Mouse (Mus musculus) forebrain, embryonic 16.5 days (tissue): Measurements from ENCODE around the gene Tbl1xr1. TPM values are rescaled to one million over a fixed set of nuclear protein-coding genes. Genes with fewer than 3 reads are reported as not detected.

ENCODE experiments used
- ATAC-seq: fragments of 200-750 bp; cut with Nextera tagmentation; 2 replicates; pipeline ENCODE4 v1.8.0; 2017; ENCODE audit warnings: mild to moderate bottlenecking, moderate library complexity
- H3K27ac ChIP-seq: fragments of 300-500 bp; sonication (generic); 2 replicates; pipeline ENCODE4 v1.5.1; 2014; ENCODE audit warnings: low read length, control low read depth
- H3K27me3 ChIP-seq: fragments of 300-500 bp; sonication (generic); replicated peaks from 2 replicates; pipeline ENCODE4 v1.6.1; 2014; ENCODE audit warnings: low read length; ENCODE audit not compliant: control insufficient read depth, insufficient read depth
- H3K36me3 ChIP-seq: fragments of 300-500 bp; sonication (generic); 2 replicates; pipeline ENCODE4 v1.6.1; 2014; ENCODE audit not compliant: control insufficient read depth, insufficient read depth
- H3K4me1 ChIP-seq: fragments of 300-500 bp; sonication (generic); replicated peaks from 2 replicates; pipeline ENCODE4 v1.6.1; 2014; ENCODE audit warnings: low read length; ENCODE audit not compliant: control insufficient read depth, insufficient read depth
- H3K4me2 ChIP-seq: fragments of 300-500 bp; sonication (generic); 2 replicates; pipeline ENCODE4 v1.6.1; 2014; ENCODE audit warnings: mild to moderate bottlenecking, low read length, control low read depth
- H3K4me3 ChIP-seq: fragments of 300-500 bp; sonication (generic); replicated peaks from 2 replicates; pipeline ENCODE4 v1.5.1; 2014; ENCODE audit warnings: mild to moderate bottlenecking, low read length, control low read depth
- H3K9ac ChIP-seq: fragments of 300-500 bp; sonication (generic); replicated peaks from 2 replicates; pipeline ENCODE4 v1.6.1; 2014; ENCODE audit warnings: low read depth, low read length, control low read depth
- H3K9me3 ChIP-seq: fragments of 300-500 bp; sonication (generic); 2 replicates; pipeline ENCODE4 v1.6.1; 2016; ENCODE audit warnings: low read length; ENCODE audit not compliant: control insufficient read depth
- WGBS: fragments of 180-500 bp; shearing (Covaris S2); extraction: QIAGEN DNeasy Blood & Tissue Kit; methylation state at CpG from one replicate; pipeline ENCODE4 v1.1.7; 2014; 5-methylcytosine and 5-hydroxymethylcytosine counted together
- polyA plus RNA-seq: library from polyadenylated mRNA; unstranded; fragments of >200 nt; fragmentation: Nextera tagmentation; extraction: Ambion mirVana; gene quantifications from 2 replicates; pipeline ENCODE4 v1.2.1, GENCODE M21; 2015

Tbl1xr1 gene
- polyA plus RNA-seq, 1 experiment from 2014 or later: 25.1 TPM

DNA sequence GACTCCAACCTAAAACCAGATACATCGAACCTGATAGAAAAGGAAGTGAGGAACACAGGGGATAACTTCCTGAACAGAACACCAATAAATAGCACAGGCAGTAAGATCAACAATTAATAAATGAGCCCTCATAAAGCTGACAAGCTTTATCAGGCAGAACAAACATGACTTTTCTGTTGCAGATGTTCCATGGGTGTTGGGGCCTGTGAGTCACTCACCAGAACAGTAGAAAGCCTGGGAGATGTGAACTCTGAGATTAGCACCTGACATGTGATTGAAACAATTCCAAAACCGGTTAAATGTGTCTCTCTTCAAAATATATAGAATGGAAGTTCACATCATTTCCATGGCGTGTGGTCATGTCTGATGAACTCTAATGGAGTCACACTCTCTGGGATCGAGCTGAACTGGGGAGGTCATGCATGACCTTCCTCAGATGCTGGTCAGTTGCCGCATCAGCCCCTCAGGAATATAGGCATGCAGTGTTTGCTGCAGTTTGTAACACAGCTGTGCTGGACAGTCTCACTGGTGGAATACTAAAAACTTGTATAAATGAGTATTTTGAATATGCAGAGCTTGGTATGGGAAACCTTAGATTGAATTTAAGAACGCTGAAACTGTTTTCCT, 72.0 kb downstream of the Tbl1xr1 start:
- Histone ChIP-seq H3K4me1 (no peaks in the 10 kb centered on the region), H3K27ac (no peak overlapping the region), H3K36me3 (no peaks in the 10 kb centered on the region), H3K9ac (no peak overlapping the region), H3K4me3 (no peak overlapping the region), H3K9me3 (no peaks in the 10 kb centered on the region), H3K4me2 (no peak overlapping the region), H3K27me3 (no peaks in the 10 kb centered on the region)
- WGBS: 94% methylated on average over 6 of the region's 6 CpGs
- no peak for ATAC-seq

DNA sequence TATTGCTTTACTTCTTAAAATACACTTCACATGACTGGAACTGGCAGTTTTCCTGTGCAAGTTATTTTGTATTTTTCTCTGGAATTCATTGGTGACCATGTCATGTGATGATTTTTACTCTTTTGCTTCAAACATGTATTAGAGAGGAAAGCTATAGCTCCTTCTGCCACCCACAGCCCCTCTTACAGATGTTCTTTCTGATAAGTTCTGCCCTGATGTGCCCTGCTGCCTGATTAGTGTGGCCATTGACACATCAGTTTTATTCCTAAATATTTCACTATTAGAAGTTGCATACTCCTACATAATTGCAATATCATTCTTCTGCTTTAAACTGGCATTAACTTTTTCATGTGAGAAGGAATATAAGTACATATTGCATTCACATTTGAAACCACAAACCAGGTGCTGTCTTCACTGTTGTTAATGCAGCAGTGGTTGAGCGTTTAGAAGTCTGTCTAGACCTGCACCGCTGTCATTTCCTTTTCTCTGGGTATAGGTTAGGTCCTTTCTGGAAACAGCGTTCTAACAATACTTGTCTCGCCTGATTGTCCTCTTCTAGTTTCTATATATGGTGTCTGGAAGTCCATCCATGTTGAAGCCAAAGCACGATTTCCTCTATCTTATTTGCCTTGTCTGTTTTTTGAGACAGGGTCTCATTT, 74.5 kb downstream of the Tbl1xr1 start:
- ATAC-seq: no peak
- 96% methylated on average over 5 of the region's 5 CpGs for WGBS
- H3K4me3 ChIP-seq: no peak overlapping the region

DNA sequence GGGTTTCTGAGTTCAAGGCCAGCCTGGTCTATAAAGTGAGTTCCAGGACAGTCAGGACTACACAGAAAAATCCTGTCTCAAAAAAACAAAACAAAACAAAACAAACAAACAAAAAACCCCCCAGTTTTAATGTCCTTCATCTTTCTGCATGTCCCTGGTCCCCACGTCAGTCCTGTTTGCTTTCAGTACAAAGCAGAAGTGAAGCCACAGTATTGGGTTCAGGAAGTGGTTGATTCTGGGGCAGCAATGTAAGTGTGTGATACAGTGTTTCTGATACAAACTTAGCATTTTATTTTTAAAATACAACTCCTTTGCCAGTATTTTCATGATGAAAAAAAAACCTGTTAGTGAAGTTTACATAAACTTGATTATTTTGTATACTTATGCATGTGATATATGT, 76.3 kb downstream of the Tbl1xr1 start:
- 94% methylated on average over 1 of the region's 1 CpGs for WGBS

More for the DNA sequence above, 74.5 kb downstream of the Tbl1xr1 start:
- no peaks in the 10 kb centered on the region for H3K9me3 ChIP-seq
- H3K4me2 ChIP-seq: no peak overlapping the region
- H3K9ac ChIP-seq: no peak overlapping the region
- no peaks in the 10 kb centered on the region for H3K36me3 ChIP-seq
- H3K4me1 ChIP-seq: no peaks in the 10 kb centered on the region
- no peak overlapping the region for H3K27ac ChIP-seq
- H3K27me3 ChIP-seq: no peaks in the 10 kb centered on the region

DNA sequence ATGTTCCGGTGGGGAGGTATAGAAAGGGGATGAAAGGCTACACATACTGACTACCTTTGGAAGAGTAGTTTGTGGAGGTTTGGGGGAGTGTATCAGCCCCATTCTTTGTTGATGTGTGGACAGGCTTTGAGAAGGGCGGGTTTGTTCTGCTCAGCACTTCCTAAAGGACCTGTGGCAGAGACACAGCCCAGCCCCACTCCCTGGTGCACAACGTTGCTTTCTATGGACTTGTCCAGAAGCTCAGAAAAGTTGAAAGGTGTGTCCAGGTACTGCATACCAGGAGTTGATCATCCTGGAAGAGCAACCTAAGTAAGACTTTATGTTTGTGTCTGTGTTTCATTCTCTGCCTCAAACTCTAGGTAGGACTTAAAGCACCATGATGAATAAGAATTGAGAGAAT, 78.1 kb downstream of the Tbl1xr1 start:
- WGBS: 77% methylated on average over 3 of the region's 3 CpGs
- ATAC-seq: no peak
- H3K27ac ChIP-seq: no peak overlapping the region

More for the DNA sequence above, 76.3 kb downstream of the Tbl1xr1 start:
- no peaks in the 10 kb centered on the region for H3K4me1 ChIP-seq
- H3K4me3 ChIP-seq: no peak overlapping the region
- H3K9ac ChIP-seq: no peak overlapping the region
- no peak overlapping the region for H3K27ac ChIP-seq
- no peaks in the 10 kb centered on the region for H3K27me3 ChIP-seq
- no peaks in the 10 kb centered on the region for H3K36me3 ChIP-seq
- H3K9me3 ChIP-seq: 0 out of 2 replicates have a peak, but pooled peaks cover 2% of the 10 kb centered on the region
- no peak for ATAC-seq
- no peak overlapping the region for H3K4me2 ChIP-seq

DNA sequence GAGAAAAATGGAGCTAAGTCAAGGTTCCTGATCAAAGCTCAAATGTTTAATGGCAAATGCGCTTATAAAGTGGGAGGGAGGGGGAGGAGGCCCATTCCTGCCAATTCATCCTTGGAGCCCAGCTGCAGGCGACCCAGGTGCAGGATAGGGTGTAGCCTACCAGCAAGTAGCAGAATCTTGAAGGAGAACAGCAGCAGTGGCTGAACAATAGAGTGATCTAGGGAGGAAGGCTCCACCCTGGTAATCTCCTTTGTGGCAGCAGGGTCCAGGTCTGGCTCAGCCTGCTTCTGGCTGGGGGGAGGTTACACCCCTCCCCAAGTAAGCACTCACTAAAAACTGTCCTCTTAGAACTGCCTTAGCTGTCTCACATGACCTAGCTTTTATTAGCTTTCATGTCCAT, 79.9 kb downstream of the Tbl1xr1 start:
- 51% methylated on average over 2 of the region's 2 CpGs for WGBS
- no peak overlapping the region for H3K4me3 ChIP-seq
- H3K9ac ChIP-seq: no peak overlapping the region
- H3K27ac ChIP-seq: no peak overlapping the region
- H3K9me3 ChIP-seq: 0 out of 2 replicates have a peak, but pooled peaks cover 2% of the 10 kb centered on the region
- no peak overlapping the region for H3K4me2 ChIP-seq
- no peaks in the 10 kb centered on the region for H3K4me1 ChIP-seq
- ATAC-seq: no peak
- no peaks in the 10 kb centered on the region for H3K36me3 ChIP-seq
- no peaks in the 10 kb centered on the region for H3K27me3 ChIP-seq

More for the DNA sequence above, 78.1 kb downstream of the Tbl1xr1 start:
- Histone ChIP-seq H3K4me1 (no peaks in the 10 kb centered on the region), H3K4me3 (no peak overlapping the region), H3K36me3 (no peaks in the 10 kb centered on the region), H3K9ac (no peak overlapping the region), H3K4me2 (no peak overlapping the region), H3K27me3 (no peaks in the 10 kb centered on the region), H3K9me3 (0 out of 2 replicates have a peak, but pooled peaks cover 2% of the 10 kb centered on the region)

DNA sequence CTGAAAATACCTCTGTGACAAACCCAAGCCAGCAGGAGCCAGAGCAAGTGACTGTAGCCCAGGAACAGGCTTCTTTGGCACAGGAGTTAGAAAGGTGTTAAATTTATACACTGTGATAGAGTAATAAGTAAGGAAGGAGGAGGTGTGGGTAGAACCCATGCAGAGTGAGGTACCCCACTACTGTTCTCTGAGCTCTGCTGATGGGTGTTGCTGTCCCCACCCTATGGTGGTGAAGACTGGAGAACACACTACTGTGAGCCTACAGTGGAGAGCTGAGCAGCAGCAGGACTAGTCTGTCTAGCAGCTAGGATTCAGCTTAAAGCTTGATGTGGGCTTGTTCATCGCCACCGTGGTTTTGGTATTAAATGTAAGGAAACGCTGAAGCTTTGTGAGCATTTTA, 86.5 kb downstream of the Tbl1xr1 start:
- H3K9ac ChIP-seq: no peak overlapping the region
- WGBS: 91% methylated on average over 3 of the region's 3 CpGs
- H3K4me2 ChIP-seq: no peak overlapping the region
- H3K4me3 ChIP-seq: no peak overlapping the region
- no peak overlapping the region for H3K27ac ChIP-seq
- H3K9me3 ChIP-seq: no peaks in the 10 kb centered on the region
- ATAC-seq: no peak
- no peaks in the 10 kb centered on the region for H3K27me3 ChIP-seq
- H3K4me1 ChIP-seq: no peaks in the 10 kb centered on the region
- H3K36me3 ChIP-seq: no peaks in the 10 kb centered on the region

DNA sequence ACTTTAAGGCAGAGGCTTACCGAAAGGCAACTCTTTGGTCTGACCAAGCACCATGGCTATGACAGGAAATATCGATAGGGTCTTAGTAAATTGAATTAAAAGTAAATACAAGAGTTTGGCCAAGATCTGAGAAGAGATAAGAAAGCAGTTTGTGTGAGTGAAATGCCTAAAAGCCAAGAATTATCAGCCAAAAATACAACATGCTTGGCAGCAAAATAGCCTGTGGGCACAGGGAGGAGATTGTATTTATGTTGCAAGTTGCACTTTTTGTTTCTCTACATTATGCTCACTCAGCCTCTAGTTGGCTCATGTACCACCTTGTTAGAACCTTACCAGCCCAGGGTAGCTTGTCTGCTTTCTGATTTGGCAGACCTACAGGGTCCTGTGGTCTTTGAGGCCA, 91.4 kb downstream of the Tbl1xr1 start:
- H3K4me2 ChIP-seq: no peak overlapping the region
- no peak for ATAC-seq
- no peak overlapping the region for H3K4me3 ChIP-seq
- H3K27me3 ChIP-seq: no peaks in the 10 kb centered on the region
- H3K9me3 ChIP-seq: no peaks in the 10 kb centered on the region
- H3K4me1 ChIP-seq: no peaks in the 10 kb centered on the region
- WGBS: 90% methylated on average over 2 of the region's 2 CpGs
- no peak overlapping the region for H3K9ac ChIP-seq
- H3K27ac ChIP-seq: no peak overlapping the region
- H3K36me3 ChIP-seq: no peaks in the 10 kb centered on the region

DNA sequence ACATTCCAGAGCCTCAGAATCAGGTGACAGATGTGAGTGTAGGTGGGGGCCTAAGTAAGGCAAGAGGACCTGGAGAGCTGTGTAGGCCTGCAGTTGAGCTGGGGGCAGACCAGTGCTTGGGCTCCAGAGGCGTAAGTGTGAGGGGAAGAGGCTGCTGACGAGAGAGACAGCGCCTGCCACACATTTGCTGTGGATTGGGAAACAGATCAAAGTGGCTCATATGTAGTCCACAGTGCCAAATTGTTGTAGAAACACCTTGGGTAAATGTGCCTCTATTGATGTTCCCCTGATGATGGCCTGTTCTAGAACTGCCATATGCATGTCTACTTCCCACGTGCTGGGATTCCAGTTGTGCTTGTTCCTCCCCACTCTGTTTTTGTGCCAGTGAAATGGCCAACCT, 92.0 kb downstream of the Tbl1xr1 start:
- H3K27ac ChIP-seq: no peak overlapping the region
- no peak overlapping the region for H3K4me2 ChIP-seq
- H3K4me3 ChIP-seq: no peak overlapping the region
- no peak for ATAC-seq
- no peaks in the 10 kb centered on the region for H3K36me3 ChIP-seq
- no peaks in the 10 kb centered on the region for H3K4me1 ChIP-seq
- H3K9ac ChIP-seq: no peak overlapping the region
- H3K9me3 ChIP-seq: no peaks in the 10 kb centered on the region
- 85% methylated on average over 4 of the region's 4 CpGs for WGBS
- no peaks in the 10 kb centered on the region for H3K27me3 ChIP-seq

DNA sequence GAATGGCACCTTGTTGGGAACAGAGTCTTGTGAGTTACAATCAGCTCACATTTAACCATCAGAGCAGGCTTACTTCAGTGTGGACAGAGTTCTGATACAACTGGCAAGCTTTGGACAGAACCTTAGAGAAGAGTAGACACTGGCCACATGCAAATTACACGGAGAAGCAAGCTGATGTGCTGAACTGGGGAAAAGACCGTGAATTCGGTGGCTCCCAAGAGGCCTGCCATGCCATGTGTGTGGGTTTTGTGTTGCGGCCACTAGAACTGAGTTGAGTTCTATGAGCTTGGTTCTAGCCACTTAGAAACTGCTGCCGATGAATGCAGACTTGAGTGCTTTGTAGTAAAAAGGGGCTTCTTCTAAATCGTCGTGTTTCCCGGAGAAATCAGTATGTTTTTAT, 95.1 kb downstream of the Tbl1xr1 start:
- H3K9ac ChIP-seq: no peak overlapping the region
- WGBS: 87% methylated on average over 8 of the region's 8 CpGs
- no peak for ATAC-seq

More for the DNA sequence above, 95.1 kb downstream of the Tbl1xr1 start:
- no peak overlapping the region for H3K4me3 ChIP-seq
- H3K27ac ChIP-seq: no peak overlapping the region
- no peaks in the 10 kb centered on the region for H3K36me3 ChIP-seq
- H3K4me1 ChIP-seq: no peaks in the 10 kb centered on the region
- H3K4me2 ChIP-seq: no peak overlapping the region
- no peaks in the 10 kb centered on the region for H3K27me3 ChIP-seq
- H3K9me3 ChIP-seq: no peaks in the 10 kb centered on the region
